Mouse (Mus musculus) right cerebral cortex, postnatal 10 days (tissue): ENCODE data around the gene Lrsam1.
"Not testable (repeated sequence)": the region's sequence is repeated elsewhere in the genome, so short reads cannot be mapped to it uniquely, and the experiment has no call there.

Experiments
- DNase-seq, 2 experiments: peaks; one replicate each; pipeline ENCODE4 v3.0.0; 2021; ENCODE audit warnings: low spot score in 2 of 2

Lrsam1 gene

GRCm38 (mm10) chr2:32961192-32961995, at the start of gene Lrsam1, which contains the start of gene Rpl12:
Gene Lrsam1 (minus strand): TSS chr2:32961614.
Gene Rpl12 (plus strand): TSS chr2:32961559.
- DNase-seq: peak; percentile 97

DNA sequence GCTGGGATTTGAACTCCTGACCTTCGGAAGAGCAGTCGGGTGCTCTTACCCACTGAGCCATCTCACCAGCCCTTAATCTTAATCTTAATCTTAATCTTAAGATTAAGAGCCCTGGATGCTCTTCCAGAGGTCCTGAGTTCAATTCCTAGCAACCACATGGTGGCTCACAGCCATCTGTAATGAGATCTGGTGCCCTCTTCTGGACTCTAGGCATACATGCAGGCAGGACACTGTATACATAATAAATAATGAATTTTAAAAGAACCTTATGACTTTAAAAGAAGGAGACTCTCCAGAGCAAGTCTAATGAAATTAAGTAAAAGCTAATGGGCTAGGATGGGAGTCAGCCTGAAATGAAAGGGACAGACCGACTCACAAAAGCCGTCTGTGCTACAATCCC, 47.6 kb upstream of the Lrsam1 start:
- not testable (repeated sequence) for DNase-seq

DNA sequence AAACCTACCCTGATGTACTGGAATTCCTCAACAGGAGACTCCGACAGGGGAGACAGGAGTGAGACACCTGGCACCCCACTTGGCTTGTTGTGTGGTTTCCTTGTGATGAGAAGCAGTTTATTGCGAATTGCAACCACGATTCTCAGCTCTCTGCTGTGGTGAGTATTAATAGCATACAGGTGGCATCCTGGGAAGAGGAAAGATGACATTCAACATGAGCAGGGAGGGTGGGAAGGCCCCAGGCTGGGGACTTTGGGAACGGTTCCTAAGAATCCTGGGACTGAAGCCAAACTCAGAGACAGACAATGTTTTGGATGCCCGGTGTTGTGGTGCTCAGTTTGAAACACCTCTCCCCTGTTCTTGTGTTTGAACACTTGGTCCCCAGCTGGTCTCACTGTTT, 43.6 kb upstream of the Lrsam1 start:
- DNase-seq: no peak

DNA sequence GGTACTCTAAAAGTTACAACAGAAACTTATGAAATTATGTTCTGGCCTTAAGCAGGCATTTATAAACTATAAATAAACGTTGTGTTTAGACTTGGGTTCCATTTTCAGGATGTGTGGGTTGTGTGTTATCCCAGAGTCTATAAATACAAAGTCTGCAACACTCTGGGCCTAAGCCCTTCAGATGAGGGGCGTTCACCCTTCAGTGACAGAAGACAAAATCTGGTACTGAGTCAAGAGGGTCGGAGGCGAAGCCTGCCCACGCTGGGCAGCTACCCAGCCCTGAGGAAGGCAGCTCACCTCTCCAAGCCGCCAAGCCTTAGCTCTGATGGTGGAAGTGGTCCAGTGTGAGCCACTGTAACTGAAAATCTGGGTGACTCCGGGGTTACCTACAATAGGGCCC, 40.7 kb upstream of the Lrsam1 start:
- no peak for DNase-seq

DNA sequence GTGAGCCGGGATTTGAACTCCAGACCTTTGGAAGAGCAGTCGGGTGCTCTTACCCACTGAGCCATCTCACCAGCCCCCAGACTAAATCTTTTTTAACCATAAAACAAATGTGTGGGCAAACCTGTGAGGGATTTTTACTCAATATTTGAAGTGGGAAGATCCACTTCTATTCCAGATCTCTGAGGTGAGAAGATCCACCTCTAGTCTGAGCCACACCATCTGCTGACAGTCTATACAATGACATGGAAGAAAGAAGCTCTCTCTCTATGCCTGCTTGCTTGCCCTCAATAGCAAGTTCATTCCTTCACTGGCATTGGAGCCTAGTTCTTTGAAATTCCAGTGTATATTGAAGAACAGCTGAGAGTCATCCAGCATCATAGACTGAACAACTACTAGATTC, 38.3 kb upstream of the Lrsam1 start:
- DNase-seq: no peak

DNA sequence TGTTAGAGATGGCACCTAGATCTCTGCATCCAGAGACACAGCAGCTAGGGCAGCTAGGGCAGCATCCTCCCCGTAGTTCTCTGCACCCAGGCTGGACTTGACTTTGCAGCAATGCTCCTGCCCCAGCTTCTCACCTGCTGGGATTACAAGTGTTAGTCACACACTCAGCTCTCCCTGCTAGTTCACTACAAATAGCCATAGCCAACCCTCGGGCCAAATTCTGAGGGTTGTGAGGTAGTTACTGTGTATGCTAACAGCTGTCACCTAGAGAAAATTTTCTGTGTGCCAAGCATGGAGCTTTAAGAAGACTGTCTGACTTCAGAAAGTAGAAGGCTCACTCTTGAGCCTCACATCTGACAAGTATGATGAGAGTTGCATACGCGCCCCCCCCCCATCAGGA, 36.4 kb upstream of the Lrsam1 start:
- no peak for DNase-seq

GRCm38 (mm10) chr2:32997081-32997480, 35.7 kb upstream of the Lrsam1 start:
- DNase-seq: no peak

- DNase-seq: no peak
Measured at GRCm38 (mm10) chr2:32992130-32992529, 30.7 kb upstream of the Lrsam1 start.

DNA sequence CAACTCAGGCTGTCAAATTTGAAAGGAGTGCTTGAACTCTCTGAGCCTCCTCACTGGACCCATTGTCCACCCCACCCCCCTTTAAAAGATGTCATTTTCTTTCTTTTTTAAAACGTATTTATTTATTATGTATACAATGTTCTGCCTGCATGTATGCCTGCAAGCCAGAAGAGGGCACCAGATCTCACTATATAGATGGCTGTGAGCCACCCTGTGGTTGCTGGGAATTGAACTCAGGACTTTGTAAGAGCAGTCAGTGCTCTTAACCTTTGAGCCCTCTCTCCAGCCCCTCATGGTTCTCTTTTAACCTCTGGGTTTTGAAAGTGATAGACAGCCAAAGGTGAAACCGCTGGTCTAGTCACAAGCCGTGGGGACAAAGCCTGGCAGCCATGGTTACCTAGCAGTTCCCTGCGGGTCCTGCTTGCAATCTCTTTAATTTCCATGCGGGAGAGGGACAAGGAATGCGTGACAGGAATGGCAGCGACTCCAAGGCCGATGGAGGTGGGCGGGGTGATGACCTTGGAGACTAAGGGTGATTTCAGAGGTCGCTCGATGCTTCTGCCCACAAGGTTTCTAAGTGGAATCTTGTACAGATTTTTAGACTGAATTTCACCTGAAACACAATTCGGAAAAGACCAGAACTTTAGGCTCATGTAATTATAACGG, 28.9 kb upstream of the Lrsam1 start:
- no peak for DNase-seq

DNA sequence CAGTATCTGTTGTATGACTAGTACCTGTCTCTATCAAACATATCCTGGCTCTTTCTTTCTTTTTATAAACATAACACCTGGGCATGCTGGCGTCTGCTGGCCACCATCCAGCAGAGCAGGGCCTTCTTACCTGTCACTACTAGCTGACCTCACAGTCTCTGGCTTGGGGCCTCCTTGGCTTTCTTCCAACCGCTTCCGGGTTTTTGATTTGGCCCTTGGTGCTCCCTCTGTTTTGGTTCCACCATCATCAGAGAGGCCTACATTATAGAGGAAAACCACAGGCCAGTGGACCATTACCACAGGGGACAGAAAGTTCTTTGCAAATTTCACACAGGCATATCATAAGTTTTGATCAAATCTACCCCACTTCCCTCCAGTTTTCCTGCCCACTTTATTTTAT, 28.0 kb upstream of the Lrsam1 start:
- no peak for DNase-seq

- DNase-seq: no peak
Measured at GRCm38 (mm10) chr2:32985844-32986243, 24.4 kb upstream of the Lrsam1 start.

- no peak for DNase-seq
Measured at GRCm38 (mm10) chr2:32983617-32984016, 22.2 kb upstream of the Lrsam1 start.

DNA sequence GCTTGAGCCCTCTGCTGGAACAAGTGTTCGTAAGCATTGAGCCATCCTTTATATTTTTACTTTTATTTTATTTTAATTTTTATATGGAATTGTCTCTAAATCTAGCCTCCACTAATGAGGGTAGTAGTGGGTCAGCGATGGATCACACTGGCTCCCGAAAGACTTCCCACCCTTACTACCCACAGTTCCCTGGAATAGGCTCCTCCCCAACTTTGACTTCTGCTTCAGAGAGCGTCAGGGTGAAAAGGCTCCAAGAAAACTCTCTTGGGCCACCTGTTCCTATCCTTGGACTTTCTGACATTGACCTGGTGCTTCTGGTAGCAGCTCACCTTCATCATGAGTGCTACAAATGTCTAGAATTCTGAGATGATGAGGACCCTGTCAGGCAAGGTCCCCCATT, 21.3 kb upstream of the Lrsam1 start:
- no peak for DNase-seq

DNA sequence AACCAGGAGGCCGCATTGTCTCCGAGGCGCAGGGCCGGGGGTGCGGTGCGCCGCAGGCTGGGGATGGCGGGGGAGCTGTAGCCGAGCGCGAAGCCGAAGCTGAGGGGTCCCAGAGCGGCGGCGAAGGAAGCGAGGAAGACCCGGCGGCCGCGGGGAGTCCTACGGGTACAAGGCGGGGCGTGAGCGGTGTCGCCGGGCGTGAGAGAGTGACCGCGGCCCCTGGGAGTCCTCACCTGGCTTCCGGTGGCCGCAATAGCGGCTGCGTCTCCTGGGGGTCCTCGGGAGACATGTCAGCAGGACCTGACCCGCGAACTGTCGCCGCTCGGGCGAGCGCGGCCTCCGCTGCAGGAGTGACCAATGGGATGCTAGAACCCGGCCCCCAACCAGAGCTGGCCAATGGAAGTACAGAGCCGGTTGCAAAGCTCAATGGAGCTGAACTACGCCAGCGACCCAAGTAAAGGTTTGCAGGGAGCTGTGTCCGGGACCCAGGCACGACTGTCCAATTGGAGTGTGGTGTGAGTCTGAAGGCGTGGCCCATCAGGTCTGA, 20.4 kb upstream of the Lrsam1 start, which contains the start of gene Slc2a8:
Gene Slc2a8 (minus strand): TSS at position 359 of the 547 bp plus-strand sequence.
- peak; percentile 95 to 97 for DNase-seq

DNA sequence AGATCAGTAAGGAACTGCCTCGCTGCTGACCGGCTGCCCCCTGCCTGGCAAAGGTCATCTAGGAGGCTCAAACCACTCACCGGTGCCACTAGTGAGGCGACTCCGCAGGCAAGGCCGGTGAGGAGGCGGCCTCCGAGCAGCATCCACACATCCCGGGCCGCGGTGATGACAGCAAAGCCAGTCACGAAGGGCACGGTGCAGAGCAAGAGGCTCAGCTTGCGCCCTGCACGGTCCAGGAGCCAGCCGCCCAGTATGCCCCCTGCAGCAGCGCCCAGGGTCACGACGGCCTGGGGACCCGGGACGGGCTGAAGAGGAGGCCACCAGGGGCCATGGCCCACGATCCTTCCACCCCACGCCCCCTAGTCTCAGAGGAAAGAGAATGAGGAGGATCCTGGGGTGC, 19.9 kb upstream of the Lrsam1 start:
- DNase-seq: peak in 1 of 2 experiments; percentile 65

DNA sequence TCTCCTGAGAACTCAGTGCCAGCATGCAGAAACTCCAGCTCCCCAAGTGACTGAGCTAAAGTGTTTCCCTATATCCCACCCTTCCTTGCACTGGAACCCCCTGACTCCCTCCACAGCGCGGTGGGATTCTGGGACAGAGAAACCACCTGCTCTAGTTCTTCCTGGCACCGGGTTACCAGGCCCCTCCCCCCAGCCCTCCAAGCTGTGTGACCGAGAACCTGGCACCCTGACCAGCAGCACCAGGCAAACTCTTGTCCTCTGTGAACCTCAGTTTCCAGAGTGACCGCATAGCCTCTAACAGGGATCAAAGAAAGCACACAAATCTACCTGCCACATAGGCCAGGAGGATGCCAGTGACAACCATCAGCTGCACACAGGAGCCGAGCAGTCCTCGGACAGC, 18.3 kb upstream of the Lrsam1 start:
- DNase-seq: peak in 1 of 2 experiments; percentile 39

DNA sequence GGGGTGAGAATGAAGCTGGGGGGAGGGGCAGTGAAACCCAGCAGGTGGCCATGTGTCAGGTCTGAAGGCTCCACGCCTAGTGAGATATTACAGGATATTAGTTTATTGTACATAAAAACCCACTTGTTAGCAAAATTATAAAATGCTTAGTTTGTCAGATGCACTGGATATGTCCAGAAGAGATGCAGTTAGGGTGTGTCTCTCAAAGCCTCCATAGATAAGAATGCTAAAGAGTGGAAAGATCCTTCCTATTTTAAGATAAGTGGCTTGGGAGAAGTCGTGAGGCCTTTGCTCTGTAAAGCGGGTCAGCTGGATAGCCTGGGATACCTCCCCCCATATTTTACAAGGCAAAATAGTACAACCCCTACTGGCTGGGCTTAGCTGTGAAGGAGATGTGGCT, 17.3 kb upstream of the Lrsam1 start:
- no peak for DNase-seq

- DNase-seq: no peak
Measured at GRCm38 (mm10) chr2:32977114-32977513, 15.7 kb upstream of the Lrsam1 start.

GRCm38 (mm10) chr2:32974216-32974615, 12.8 kb upstream of the Lrsam1 start:
- peak in 1 of 2 experiments; percentile 32 for DNase-seq

GRCm38 (mm10) chr2:32971235-32971634, 9.8 kb upstream of the Lrsam1 start:
- DNase-seq: peak in 1 of 2 experiments; percentile 65

DNA sequence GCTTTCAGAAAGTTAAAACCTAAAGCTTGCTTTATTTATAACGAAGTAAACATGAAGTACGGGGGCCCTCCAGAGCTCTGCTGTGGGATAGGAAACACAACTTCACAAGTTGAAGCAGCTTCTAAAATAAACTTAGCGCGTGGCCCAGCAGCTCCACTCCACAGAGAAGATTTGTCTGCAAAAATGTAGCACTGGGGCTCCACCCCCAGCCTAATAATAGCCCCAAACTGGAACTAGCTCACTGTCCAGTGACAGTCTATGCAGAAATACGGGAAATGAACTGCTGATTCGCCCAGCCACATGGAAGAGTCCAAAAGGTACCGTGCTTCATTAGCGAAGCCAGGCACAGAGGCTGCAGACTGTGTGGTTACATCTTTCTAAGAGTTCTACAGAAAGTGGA, 7.9 kb upstream of the Lrsam1 start:
- no peak for DNase-seq

DNA sequence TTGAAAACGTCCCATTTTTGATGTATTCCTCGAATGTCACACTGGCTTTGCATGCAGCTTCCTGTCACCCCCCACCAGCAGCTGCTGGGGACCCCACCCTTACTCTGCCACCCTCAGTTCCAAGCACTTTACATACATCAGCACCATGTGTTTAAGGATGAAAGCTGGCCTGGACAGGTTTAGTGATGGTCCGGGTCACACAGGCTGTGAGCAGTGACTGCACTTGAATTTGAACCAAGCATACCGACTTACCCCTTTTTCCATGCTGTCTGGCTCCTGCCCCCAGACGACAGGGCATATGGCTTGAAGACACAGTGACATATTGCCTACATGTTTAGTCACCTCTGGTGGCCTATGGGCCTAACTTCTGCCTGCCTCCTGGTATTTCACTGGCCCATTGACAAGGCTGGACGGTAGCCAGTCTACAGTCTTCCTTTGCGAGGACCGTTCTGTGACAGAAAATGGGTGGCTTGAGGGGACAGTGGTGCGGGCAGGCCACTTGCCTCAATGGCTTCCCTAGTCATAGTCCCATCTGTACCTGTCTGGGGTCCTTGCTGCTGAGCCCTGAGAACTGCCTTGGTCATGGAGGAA, 6.7 kb upstream of the Lrsam1 start:
- DNase-seq: no peak
